Mouse (Mus musculus): Measurements from ENCODE around the gene Stpg3.

DNA sequence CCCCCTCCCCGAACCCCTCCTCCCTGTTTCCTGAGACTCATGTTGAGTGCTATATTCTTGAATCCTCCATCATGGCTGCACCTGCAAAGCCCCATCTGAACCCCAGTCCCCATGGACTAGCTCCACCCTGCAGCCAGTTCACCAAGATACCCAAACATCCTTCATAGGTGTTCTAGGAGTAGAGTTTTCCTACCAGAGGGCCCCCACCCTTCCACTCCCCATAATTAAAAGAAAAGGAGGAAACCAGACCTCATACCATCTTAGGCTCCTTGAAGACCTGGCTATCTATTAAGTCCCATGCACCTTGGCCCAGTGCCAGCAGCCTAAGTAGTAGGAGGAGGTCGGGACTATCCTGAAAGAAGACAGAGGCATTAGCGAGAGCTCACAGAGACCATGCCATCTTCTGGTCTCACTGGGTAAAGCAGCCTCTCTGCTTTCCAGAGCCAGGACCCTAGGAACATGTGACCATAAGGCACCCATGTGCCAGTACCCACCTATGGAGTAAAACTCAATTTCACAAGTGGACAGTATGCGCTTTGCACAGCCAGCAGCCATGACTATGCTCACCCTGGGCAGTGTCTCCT is 10.7 kb downstream of the Stpg3 start:
- TF ChIP-seq FLI1 (IDR thresholded peaks at IDR 0.05; ENCODE audit: low read length) (no peak), GATA1 (IDR thresholded peaks at IDR 0.05; ENCODE audit: borderline replicate concordance, low read length) (no peak)

Data from megakaryocyte, embryonic 14.5 days (primary cell).